Mouse (Mus musculus) intestine, postnatal 0 days (tissue): ENCODE results near the gene Apol8. TPM values are rescaled to one million over a fixed set of nuclear protein-coding genes. Genes with fewer than 3 reads are reported as not detected.
A peak's percentile ranks its signal among the peaks of the same experiment; 100 is the strongest.

ENCODE experiments used
- ATAC-seq: fragments of 200-750 bp; cut with Nextera tagmentation; 2 replicates; pipeline ENCODE4 v1.8.0; 2017; ENCODE audit warnings: mild to moderate bottlenecking, moderate TSS enrichment, moderate library complexity
- H3K27ac ChIP-seq: fragments of 300-500 bp; sonication (generic); 2 replicates; pipeline ENCODE4 v1.5.1; 2014; ENCODE audit warnings: mild to moderate bottlenecking, low read depth, low read length, moderate library complexity
- H3K27me3 ChIP-seq: fragments of 300-500 bp; sonication (generic); replicated peaks from 2 replicates; pipeline ENCODE4 v1.6.1; 2014; ENCODE audit warnings: low read length, mixed read lengths; ENCODE audit not compliant: control insufficient read depth, insufficient read depth
- H3K36me3 ChIP-seq: fragments of 300-500 bp; sonication (generic); 2 replicates; pipeline ENCODE4 v1.6.1; 2014; ENCODE audit warnings: mild to moderate bottlenecking, moderate library complexity; ENCODE audit not compliant: control insufficient read depth, insufficient read depth
- H3K4me1 ChIP-seq: fragments of 300-500 bp; sonication (generic); replicated peaks from 2 replicates; pipeline ENCODE4 v1.6.1; 2014; ENCODE audit warnings: antibody characterized with exemption, low read length, mixed read lengths; ENCODE audit not compliant: control insufficient read depth, insufficient read depth
- H3K4me2 ChIP-seq: fragments of 300-500 bp; sonication (generic); replicated peaks from 2 replicates; pipeline ENCODE4 v1.6.1; 2014; ENCODE audit warnings: low read depth, mild to moderate bottlenecking, moderate library complexity
- H3K4me3 ChIP-seq: fragments of 300-500 bp; sonication (generic); 2 replicates; pipeline ENCODE4 v1.5.1; 2014; ENCODE audit warnings: low read depth, low read length
- H3K9ac ChIP-seq: fragments of 300-500 bp; sonication (generic); 2 replicates; pipeline ENCODE4 v1.6.1; 2014; ENCODE audit warnings: mild to moderate bottlenecking, low read depth, low read length
- H3K9me3 ChIP-seq: fragments of 300-500 bp; sonication (generic); 2 replicates; pipeline ENCODE4 v1.6.1; 2016; ENCODE audit warnings: mixed run types; ENCODE audit not compliant: control insufficient read depth
- CTCF ChIP-seq: sonication (generic); IDR thresholded peaks from 2 replicates; pipeline ENCODE4 v1.5.1; 2016; ENCODE audit warnings: low read depth, mild to moderate bottlenecking, control low read depth, antibody characterized with exemption, moderate library complexity
- WGBS: fragments of 180-500 bp; shearing (Covaris S2); extraction: QIAGEN DNeasy Blood & Tissue Kit; methylation state at CpG from one replicate; pipeline ENCODE4 v1.1.7; 2014; 5-methylcytosine and 5-hydroxymethylcytosine counted together
- polyA plus RNA-seq: library from polyadenylated mRNA; unstranded; fragments of >200 nt; fragmentation: Nextera tagmentation; extraction: Ambion mirVana; gene quantifications from 2 replicates; pipeline ENCODE4 v1.2.1, GENCODE M21; 2015

Apol8 gene
- polyA plus RNA-seq, result not detected in 2 replicates

DNA sequence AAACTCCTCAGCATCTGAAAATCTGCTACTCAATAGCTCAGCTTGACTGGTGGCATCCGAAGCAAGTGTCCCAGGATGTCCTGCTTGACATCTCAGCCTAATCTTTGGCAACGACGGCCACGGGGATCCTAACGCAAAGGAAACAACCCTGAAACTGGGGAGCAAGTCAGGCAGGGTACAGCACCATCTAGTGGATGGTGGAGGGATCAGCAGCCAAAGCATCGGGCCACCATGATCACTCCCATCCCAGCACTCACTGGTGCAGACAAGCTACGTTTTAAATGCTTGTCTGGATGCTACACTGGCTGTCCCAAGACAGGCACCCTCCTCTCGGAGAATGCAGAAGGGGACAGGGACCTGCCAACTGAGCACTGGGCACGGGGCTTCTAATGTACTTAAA lies at the start of gene Apol8:
TSS of gene Apol8 (minus strand) at position 156 of the 400 bp plus-strand sequence.
- Histone ChIP-seq H3K4me2 (no peak within 1 kb of the TSS), H3K27ac (no peak within 1 kb of the TSS), H3K27me3 (0 out of 2 replicates have a peak, but pooled peaks cover 16% of the 10 kb centered on the region), H3K4me3 (no peak within 1 kb of the TSS), H3K9me3 (no peaks in the 10 kb centered on the region), H3K4me1 (no peaks in the 10 kb centered on the region), H3K9ac (no peak within 1 kb of the TSS), H3K36me3 (peaks cover 19% of the 10 kb centered on the region)
- ATAC-seq, result no peak
- WGBS, result 5% methylated on average over 9 of the region's 9 CpGs
- TF ChIP-seq CTCF, result peak; percentile 96

GRCm38 (mm10) chr15:77805657-77806056 lies 48.9 kb upstream of the Apol8 start:
- WGBS, result 85% methylated on average over 4 of the region's 4 CpGs
- H3K4me2 ChIP-seq, result no peak overlapping the region
- no peak overlapping the region for H3K4me3 ChIP-seq
- no peak overlapping the region for H3K27ac ChIP-seq
- ATAC-seq, result no peak
- no peak overlapping the region for H3K9ac ChIP-seq
- H3K27me3 ChIP-seq, result no peaks in the 10 kb centered on the region
- H3K36me3 ChIP-seq, result peaks cover 90% of the 10 kb centered on the region
- 0 out of 2 replicates have a peak, but pooled peaks cover 6% of the 10 kb centered on the region for H3K4me1 ChIP-seq
- no peak for TF ChIP-seq CTCF
- no peaks in the 10 kb centered on the region for H3K9me3 ChIP-seq

- no peak for ATAC-seq
- Histone ChIP-seq H3K27me3 (no peaks in the 10 kb centered on the region), H3K4me3 (no peak overlapping the region), H3K9me3 (no peaks in the 10 kb centered on the region), H3K36me3 (peaks cover 84% of the 10 kb centered on the region), H3K4me2 (no peak overlapping the region), H3K4me1 (peaks cover 13% of the 10 kb centered on the region; the same call in 1 of the 2 replicates), H3K9ac (no peak overlapping the region), H3K27ac (no peak overlapping the region)
- no peak for TF ChIP-seq CTCF
- 74% methylated on average over 9 of the region's 9 CpGs for WGBS
Measured at GRCm38 (mm10) chr15:77804949-77805348, 48.1 kb upstream of the Apol8 start.

GRCm38 (mm10) chr15:77804460-77804859 lies 47.7 kb upstream of the Apol8 start:
- peaks cover 89% of the 10 kb centered on the region for H3K36me3 ChIP-seq
- 80% methylated on average over 6 of the region's 6 CpGs for WGBS
- H3K4me1 ChIP-seq, result peaks cover 17% of the 10 kb centered on the region
- H3K9ac ChIP-seq, result no peak overlapping the region
- ATAC-seq, result no peak
- H3K4me2 ChIP-seq, result no peak overlapping the region
- H3K27ac ChIP-seq, result no peak overlapping the region
- no peak overlapping the region for H3K4me3 ChIP-seq
- no peak for TF ChIP-seq CTCF
- no peaks in the 10 kb centered on the region for H3K27me3 ChIP-seq
- no peaks in the 10 kb centered on the region for H3K9me3 ChIP-seq

- peaks cover 17% of the 10 kb centered on the region for H3K4me1 ChIP-seq
- TF ChIP-seq CTCF, result no peak
Measured at GRCm38 (mm10) chr15:77803747-77804146, 46.9 kb upstream of the Apol8 start.

GRCm38 (mm10) chr15:77802992-77803391 lies 46.2 kb upstream of the Apol8 start:
- Histone ChIP-seq H3K27me3 (no peaks in the 10 kb centered on the region), H3K27ac (peak overlapping the region; percentile 35; the same call in 1 of the 2 replicates), H3K4me3 (no peak overlapping the region), H3K9ac (no peak overlapping the region), H3K4me2 (no peak overlapping the region), H3K9me3 (no peaks in the 10 kb centered on the region), H3K4me1 (peaks cover 17% of the 10 kb centered on the region), H3K36me3 (peaks cover 80% of the 10 kb centered on the region)
- TF ChIP-seq CTCF, result peak; percentile 66
- ATAC-seq, result no peak
- 66% methylated on average over 4 of the region's 4 CpGs for WGBS

More at GRCm38 (mm10) chr15:77803747-77804146, 46.9 kb upstream of the Apol8 start:
- Histone ChIP-seq H3K36me3 (peaks cover 87% of the 10 kb centered on the region), H3K27ac (0 out of 2 replicates have a peak overlapping the region, but pooled peaks have one; percentile 35), H3K4me2 (no peak overlapping the region), H3K9me3 (no peaks in the 10 kb centered on the region), H3K4me3 (no peak overlapping the region), H3K9ac (no peak overlapping the region), H3K27me3 (no peaks in the 10 kb centered on the region)
- no peak for ATAC-seq
- WGBS, result 73% methylated on average over 3 of the region's 3 CpGs
